In genomic region chr12:45467058-45467457, GRCm38 (mm10) we compare ENCODE assay signal across 8 mouse cellular contexts.
DNase-seq lines count a peak whose midpoint lies in the region; ATAC-seq lines count a peak whose summit lies in the region.

No protein-coding gene starts in this region.

- ATAC-seq in forebrain, embryonic 14.5 days, result peak; percentile 74; the same call in 1 of the 2 replicates
- ATAC-seq in forebrain, embryonic 12.5 days (ENCODE audit: low FRiP score), result no peak

- no peaks in the 10 kb centered on the region for H3K27me3 ChIP-seq in forebrain, embryonic 14.5 days (replicated peaks; ENCODE audit: control insufficient read depth, insufficient read depth, low read length)
- no peaks in the 10 kb centered on the region for H3K27me3 ChIP-seq in forebrain, embryonic 12.5 days

- peak; percentile 61 for DNase-seq in forebrain, embryonic 14.5 days (ENCODE audit: low spot score)
- peak; percentile 34 for DNase-seq in Muller cell, postnatal 12 days (ENCODE audit: inconsistent ontology term)
- peak; percentile 17 for DNase-seq in frontal cortex, postnatal 14 days (ENCODE audit: low spot score in 2 of 2)
- DNase-seq in left cerebral cortex, postnatal 10 days (ENCODE audit: extremely low spot score in 1 of 2, low spot score in 2 of 2), result peak; percentile 46 to 56
- DNase-seq in right cerebral cortex, postnatal 36 days (ENCODE audit: low spot score in 2 of 2), result peak; percentile 38 to 64
- no peak for DNase-seq in c-Kit-positive CD71-positive TER-119-positive erythroid progenitor cells, embryonic 14.5 days (ENCODE audit: low spot score)
- no peak for DNase-seq in spleen, postnatal 10 days (ENCODE audit: low spot score in 2 of 2)

- no peaks in the 10 kb centered on the region for H3K36me3 ChIP-seq in forebrain, embryonic 14.5 days (ENCODE audit: control insufficient read depth, insufficient read depth, low read length)
- no peaks in the 10 kb centered on the region for H3K36me3 ChIP-seq in forebrain, embryonic 12.5 days (replicated peaks)

- H3K9me3 ChIP-seq in forebrain, embryonic 14.5 days (replicated peaks; ENCODE audit: control insufficient read depth, low read length), result no peaks in the 10 kb centered on the region
- H3K9me3 ChIP-seq in forebrain, embryonic 12.5 days, result no peaks in the 10 kb centered on the region

- H3K9ac ChIP-seq in forebrain, embryonic 14.5 days (ENCODE audit: low read length), result no peak overlapping the region
- no peak overlapping the region for H3K9ac ChIP-seq in forebrain, embryonic 12.5 days

- no peak overlapping the region for H3K4me2 ChIP-seq in forebrain, embryonic 14.5 days (ENCODE audit: low read length)
- H3K4me2 ChIP-seq in forebrain, embryonic 12.5 days, result no peak overlapping the region

- H3K4me1 ChIP-seq in forebrain, embryonic 14.5 days (ENCODE audit: control insufficient read depth, insufficient read depth, low read length), result no peaks in the 10 kb centered on the region; the same call in 1 of the 2 replicates
- 0 out of 2 replicates have a peak, but pooled peaks cover 4% of the 10 kb centered on the region for H3K4me1 ChIP-seq in forebrain, embryonic 12.5 days

- intact Hi-C loops in left cerebral cortex, postnatal 10 days (cut with DNase I), result loop anchor here (10.0 kb wide), 1 partner anchor 458 kb away; no protein-coding TSS in a partner anchor

- H3K4me3 ChIP-seq in forebrain, embryonic 14.5 days (ENCODE audit: low read depth, low read length), result no peak overlapping the region
- H3K4me3 ChIP-seq in forebrain, embryonic 12.5 days (replicated peaks), result no peak overlapping the region

- WGBS in forebrain, embryonic 14.5 days, result 49% methylated on average over 2 of the region's 2 CpGs
- 49% methylated on average over 2 of the region's 2 CpGs for WGBS in forebrain, embryonic 12.5 days

- H3K27ac ChIP-seq in forebrain, embryonic 14.5 days (ENCODE audit: low read depth, low read length), result no peak overlapping the region
- H3K27ac ChIP-seq in forebrain, embryonic 12.5 days, result no peak overlapping the region

Comparison
In these comparisons a context has a peak if more than half of its experiments do, and no peak if none do; other contexts are left out.
1. DNase-seq: peak in forebrain, embryonic 14.5 days (single experiment), Muller cell, postnatal 12 days (single experiment), frontal cortex, postnatal 14 days (2 of 2), left cerebral cortex, postnatal 10 days (2 of 2) and right cerebral cortex, postnatal 36 days (2 of 2); none in c-Kit-positive CD71-positive TER-119-positive erythroid progenitor cells, embryonic 14.5 days (single experiment) and spleen, postnatal 10 days (0 of 2).